Mouse (Mus musculus): ENCODE measurements around the gene Flt1. TPM values are rescaled to one million over a fixed set of nuclear protein-coding genes. Genes with fewer than 3 reads are reported as not detected.

The Flt1 gene
- polyA plus RNA-seq, 1 experiment = 8.1 TPM

GRCm38 (mm10) chr5:147532031-147532430, 193.8 kb downstream of the Flt1 start:
- TF ChIP-seq POLR2A (IDR thresholded peaks at IDR 0.05; ENCODE audit: borderline replicate concordance, extremely low read depth, insufficient read depth, insufficient read length, poor library complexity, severe bottlenecking) = no peak
- TF ChIP-seq CTCF (IDR thresholded peaks at IDR 0.05; ENCODE audit: borderline replicate concordance, extremely low read depth, insufficient read depth, insufficient read length) = no peak
- DNase-seq (ENCODE audit: low read depth) = no peak

GRCm38 (mm10) chr5:147527788-147528187, 198.0 kb downstream of the Flt1 start:
- TF ChIP-seq POLR2A (IDR thresholded peaks at IDR 0.05; ENCODE audit: borderline replicate concordance, extremely low read depth, insufficient read depth, insufficient read length, poor library complexity, severe bottlenecking) = no peak
- no peak for TF ChIP-seq CTCF (IDR thresholded peaks at IDR 0.05; ENCODE audit: borderline replicate concordance, extremely low read depth, insufficient read depth, insufficient read length)
- no peak for DNase-seq (ENCODE audit: low read depth)

GRCm38 (mm10) chr5:147527006-147527405, 198.8 kb downstream of the Flt1 start:
- DNase-seq (ENCODE audit: low read depth) = no peak
- no peak for TF ChIP-seq CTCF (IDR thresholded peaks at IDR 0.05; ENCODE audit: borderline replicate concordance, extremely low read depth, insufficient read depth, insufficient read length)
- no peak for TF ChIP-seq POLR2A (IDR thresholded peaks at IDR 0.05; ENCODE audit: borderline replicate concordance, extremely low read depth, insufficient read depth, insufficient read length, poor library complexity, severe bottlenecking)

Other genes with a start within 250 kb of the Flt1 start
- 227 and 275 TPM in 2 replicates for gene Pomp, start 134.4 kb upstream of the Flt1 start, polyA plus RNA-seq (2012; rRNA removed)
- gene Slc46a3, start 168.8 kb upstream of the Flt1 start, polyA plus RNA-seq (2012; rRNA removed) = 4.5 and 6.5 TPM in 2 replicates
- gene Mtus2, start 231.3 kb upstream of the Flt1 start, polyA plus RNA-seq (2012; rRNA removed) = 13.2 and 28.8 TPM in 2 replicates

All from brain, embryonic 14.5 days (tissue).